Mouse (Mus musculus) thymus, postnatal 0 days (tissue): ENCODE results near the gene Hdac7. TPM values are rescaled to one million over a fixed set of nuclear protein-coding genes. Genes with fewer than 3 reads are reported as not detected.

Experiments
- DNase-seq: peaks from one replicate; pipeline ENCODE4 v3.0.0-alpha.2; 2015; ENCODE audit warnings: low spot score
- polyA plus RNA-seq: library from polyadenylated mRNA; unstranded; fragments of >200 nt; fragmentation: Nextera tagmentation; extraction: Ambion mirVana; gene quantifications from 2 replicates; pipeline ENCODE4 v1.2.1, GENCODE M21; 2015

The Hdac7 gene
- polyA plus RNA-seq, 1 experiment from 2014 or later, result 122 TPM

GRCm38 (mm10) chr15:97747486-97747885 is 96.8 kb downstream of the Hdac7 start:
- DNase-seq, result no peak

GRCm38 (mm10) chr15:97746748-97747147 is 97.6 kb downstream of the Hdac7 start:
- DNase-seq, result no peak

GRCm38 (mm10) chr15:97746278-97746677 is 98.0 kb downstream of the Hdac7 start:
- DNase-seq, result no peak

GRCm38 (mm10) chr15:97745331-97745730 is 99.0 kb downstream of the Hdac7 start:
- no peak for DNase-seq

- DNase-seq, result peak; percentile 79
Observed at GRCm38 (mm10) chr15:97744930-97745329, 99.4 kb downstream of the Hdac7 start.

- peak; percentile 11 for DNase-seq
Observed at GRCm38 (mm10) chr15:97743961-97744525, 100.3 kb downstream of the Hdac7 start.

- DNase-seq, result peak; percentile 13
Observed at GRCm38 (mm10) chr15:97743210-97743609, 101.1 kb downstream of the Hdac7 start.

Other genes with a start within 250 kb of the Hdac7 start
- 31.1 and 31.7 TPM in 2 replicates for gene Rpap3, start 138.7 kb downstream of the Hdac7 start, polyA plus RNA-seq
- gene Endou, start 113.2 kb downstream of the Hdac7 start, polyA plus RNA-seq, result 159 and 186 TPM in 2 replicates
- gene Rapgef3, start 76.5 kb downstream of the Hdac7 start, polyA plus RNA-seq, result 61.7 and 72.6 TPM in 2 replicates
- 44.5 and 48.3 TPM in 2 replicates for gene Slc48a1, start 66.0 kb downstream of the Hdac7 start, polyA plus RNA-seq
- gene Vdr, start 66.1 kb upstream of the Hdac7 start, polyA plus RNA-seq, result 2.2 and 2.5 TPM in 2 replicates
- 39.0 and 40.9 TPM in 2 replicates for gene Tmem106c, start 119.7 kb upstream of the Hdac7 start, polyA plus RNA-seq
- gene Col2a1, start 160.2 kb upstream of the Hdac7 start, polyA plus RNA-seq, result 0.28 and 0.36 TPM in 2 replicates
- gene Pfkm, start 248.1 kb upstream of the Hdac7 start, polyA plus RNA-seq, result 13.7 and 16.2 TPM in 2 replicates
- gene Senp1, start 249.2 kb upstream of the Hdac7 start, polyA plus RNA-seq, result 31.5 and 35.9 TPM in 2 replicates